Mouse (Mus musculus): Measurements from ENCODE around the gene Tdg.
"Not testable (repeated sequence)": the region's sequence is repeated elsewhere in the genome, so short reads cannot be mapped to it uniquely, and the experiment has no call there.

Gene Tdg

GRCm38 (mm10) chr10:82629586-82630255, at the start of gene Tdg:
Gene Tdg (plus strand): TSS chr10:82629828.
- DNase-seq (ENCODE audit: low spot score) = peak; percentile 92

- DNase-seq (ENCODE audit: low spot score) = not testable (repeated sequence)
These were observed 40.0 kb upstream of the Tdg start for GRCm38 (mm10) chr10:82589673-82590072.

GRCm38 (mm10) chr10:82594421-82594820, 35.2 kb upstream of the Tdg start:
- DNase-seq (ENCODE audit: low spot score) = not testable (repeated sequence)

- no peak for DNase-seq (ENCODE audit: low spot score)
These were observed 7.4 kb upstream of the Tdg start for GRCm38 (mm10) chr10:82622235-82622634.

DNA sequence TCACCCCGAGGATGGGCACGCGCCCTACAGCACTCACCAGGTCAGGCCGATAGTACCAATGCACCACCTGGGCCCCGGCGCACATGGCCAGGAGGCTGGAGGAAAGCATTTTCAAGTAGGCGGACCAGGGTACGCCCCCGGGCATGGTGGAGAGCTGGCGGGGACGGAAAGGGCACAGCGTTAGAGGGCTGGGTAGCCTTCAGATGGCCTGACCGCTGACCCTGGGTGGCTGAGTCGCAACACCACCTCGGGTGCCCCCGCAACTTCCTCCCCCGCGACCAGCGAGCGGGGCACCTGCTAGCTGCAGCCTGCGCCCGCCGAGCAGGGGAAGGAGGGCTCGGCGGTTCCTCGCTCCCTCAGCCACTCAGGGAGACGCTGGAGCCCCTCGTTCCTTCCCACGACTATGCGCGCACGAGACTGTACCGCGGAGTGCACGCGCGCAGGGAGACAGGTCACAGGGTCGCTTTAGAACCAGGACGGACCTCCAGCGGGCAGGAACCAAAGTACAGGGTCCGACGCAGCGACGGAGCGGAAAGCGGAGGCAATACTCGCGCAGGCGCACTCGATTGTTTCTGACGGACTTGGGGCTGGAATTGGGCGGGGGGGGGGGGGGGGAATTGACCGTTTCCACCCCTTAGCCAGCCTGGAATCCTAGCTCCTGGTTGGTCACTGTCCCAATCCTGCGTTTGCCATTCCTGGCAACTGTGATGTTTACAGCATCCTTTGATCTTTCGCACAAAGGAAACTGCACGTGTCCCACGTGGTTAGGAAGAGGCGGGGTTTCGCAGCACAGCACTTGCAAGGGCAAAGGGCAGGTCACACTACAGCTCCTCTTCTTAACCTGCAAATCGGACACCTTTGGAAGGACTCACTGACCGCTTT, 6.7 kb upstream of the Tdg start, which contains the start of gene 1190007I07Rik:
TSS of gene 1190007I07Rik (minus strand) at position 558 of the 882 bp plus-strand sequence.
- peak; percentile 91 for DNase-seq (ENCODE audit: low spot score)

- not testable (repeated sequence) for DNase-seq (ENCODE audit: low spot score)
These were observed 6.1 kb upstream of the Tdg start for GRCm38 (mm10) chr10:82623553-82623932.

DNA sequence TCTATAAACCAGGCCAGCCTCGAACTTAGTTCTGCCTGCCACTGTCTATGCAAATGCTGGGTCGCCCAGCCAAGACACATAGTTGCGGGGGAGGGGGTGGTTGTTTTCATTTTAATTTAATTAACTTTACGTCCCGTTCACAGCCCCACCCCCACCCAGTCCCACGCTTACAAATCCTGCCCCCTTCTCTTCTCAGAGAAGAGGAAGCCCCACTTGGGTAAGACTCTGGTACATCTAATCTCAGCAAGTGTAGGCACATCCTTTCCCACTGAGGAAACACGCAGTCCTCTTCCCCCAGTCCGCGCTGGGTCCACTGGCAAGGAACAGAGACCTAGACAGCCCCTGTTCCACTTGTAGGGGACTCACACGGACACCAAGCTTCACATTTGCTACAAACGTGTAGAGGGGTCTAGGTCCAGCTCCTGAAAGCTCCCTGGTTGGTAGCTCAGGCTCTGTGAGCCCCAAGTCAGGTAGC, 480 bp upstream of the Tdg start:
- DNase-seq (ENCODE audit: low spot score) = peak; percentile 12

DNA sequence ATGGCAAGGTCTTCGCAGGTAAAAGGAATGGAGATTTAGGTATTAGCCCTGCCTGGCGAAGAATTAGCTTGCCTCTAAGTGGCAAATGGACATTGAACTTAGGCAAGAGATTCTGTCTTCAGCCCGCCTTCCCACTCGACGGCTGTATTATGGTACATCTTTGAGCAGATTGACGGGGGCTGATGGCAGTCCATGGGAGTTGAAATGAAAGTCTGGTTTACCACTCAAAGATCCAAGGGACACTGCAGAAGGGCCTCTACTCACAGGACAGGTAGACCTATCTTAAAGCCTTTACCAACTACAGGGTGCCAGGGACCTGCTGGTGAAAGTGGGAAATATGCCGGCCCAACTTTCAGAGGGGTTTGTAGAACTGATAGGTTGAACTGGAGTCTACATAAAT, 869 bp downstream of the Tdg start:
- DNase-seq (ENCODE audit: low spot score) = no peak

- no peak for DNase-seq (ENCODE audit: low spot score)
These were observed 1.5 kb downstream of the Tdg start for GRCm38 (mm10) chr10:82631133-82631532.

DNA sequence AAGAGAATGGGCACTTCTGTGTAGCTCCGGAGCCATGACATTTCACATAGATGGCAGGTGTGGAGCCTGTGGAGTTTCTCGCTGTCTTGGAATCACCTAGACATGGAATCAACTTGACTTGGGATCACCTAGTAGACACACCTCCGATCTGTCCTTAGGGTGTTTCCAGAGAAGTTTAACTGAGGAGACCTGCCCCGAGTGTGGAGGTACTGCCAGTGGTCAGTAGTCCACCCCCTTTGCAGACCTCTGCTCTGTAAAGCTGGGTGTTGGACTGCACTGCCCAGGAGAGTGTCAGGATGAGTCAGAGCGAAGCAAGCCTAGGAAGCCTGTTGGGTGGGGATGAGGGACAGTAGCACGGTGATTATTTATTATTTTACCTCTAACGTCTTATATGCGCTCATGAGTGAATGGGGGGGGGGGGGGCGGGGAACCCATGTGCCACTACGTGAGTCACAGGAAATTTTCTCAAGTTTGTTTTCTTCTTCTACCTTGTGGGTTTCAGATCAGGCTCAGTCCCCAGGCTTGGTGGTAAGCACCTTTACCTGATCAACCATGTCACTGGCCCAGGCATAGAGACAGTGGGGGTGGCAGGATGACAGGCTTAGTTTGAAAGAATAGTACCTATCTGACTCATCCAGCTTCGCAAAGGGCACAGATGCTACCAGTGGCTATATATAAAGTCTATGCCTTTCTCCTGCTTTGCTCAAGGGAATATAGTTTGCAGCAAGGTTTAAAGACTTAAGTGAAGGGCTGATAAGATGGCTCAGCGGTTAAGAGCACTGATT, 3.1 kb downstream of the Tdg start:
- no peak for DNase-seq (ENCODE audit: low spot score)

DNA sequence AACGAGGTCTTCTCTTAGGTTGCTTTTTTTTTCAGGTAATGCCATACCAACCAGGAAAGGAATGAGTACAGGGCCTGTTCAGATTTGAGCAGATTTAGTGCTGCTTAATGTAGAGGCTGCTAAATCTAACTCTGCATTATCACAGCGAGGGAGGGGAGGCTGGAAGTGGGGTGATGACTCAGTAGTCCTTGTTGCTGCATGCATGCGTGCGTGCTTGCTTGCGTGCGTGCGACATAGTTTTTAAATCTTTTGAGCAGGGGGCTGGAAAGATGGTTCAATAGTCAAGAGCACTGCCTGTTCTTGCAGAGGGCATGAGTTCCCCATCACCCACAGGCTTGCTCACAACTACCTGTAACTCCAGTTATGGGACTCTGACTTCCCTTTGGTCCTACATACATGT, 4.7 kb downstream of the Tdg start:
- no peak for DNase-seq (ENCODE audit: low spot score)

DNA sequence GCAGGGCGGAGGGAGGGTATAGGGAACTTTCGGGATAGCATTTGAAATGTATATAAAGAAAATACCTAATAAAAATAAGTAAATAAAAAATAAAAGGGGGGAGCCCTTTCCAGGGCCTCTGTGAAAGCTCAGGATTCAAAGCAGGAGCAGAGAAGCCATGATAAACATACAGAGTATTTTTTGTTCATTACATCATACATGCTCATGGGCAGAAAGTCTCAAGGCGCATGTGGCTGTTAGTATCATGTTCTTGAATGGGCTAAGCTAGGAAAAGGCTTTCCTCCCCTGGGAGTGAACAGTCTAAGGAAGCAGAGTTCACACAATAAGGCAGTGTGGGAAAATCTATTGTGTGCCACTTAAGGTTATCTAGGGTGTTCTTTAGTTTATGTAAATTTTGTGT, 6.7 kb downstream of the Tdg start:
- no peak for DNase-seq (ENCODE audit: low spot score)

DNA sequence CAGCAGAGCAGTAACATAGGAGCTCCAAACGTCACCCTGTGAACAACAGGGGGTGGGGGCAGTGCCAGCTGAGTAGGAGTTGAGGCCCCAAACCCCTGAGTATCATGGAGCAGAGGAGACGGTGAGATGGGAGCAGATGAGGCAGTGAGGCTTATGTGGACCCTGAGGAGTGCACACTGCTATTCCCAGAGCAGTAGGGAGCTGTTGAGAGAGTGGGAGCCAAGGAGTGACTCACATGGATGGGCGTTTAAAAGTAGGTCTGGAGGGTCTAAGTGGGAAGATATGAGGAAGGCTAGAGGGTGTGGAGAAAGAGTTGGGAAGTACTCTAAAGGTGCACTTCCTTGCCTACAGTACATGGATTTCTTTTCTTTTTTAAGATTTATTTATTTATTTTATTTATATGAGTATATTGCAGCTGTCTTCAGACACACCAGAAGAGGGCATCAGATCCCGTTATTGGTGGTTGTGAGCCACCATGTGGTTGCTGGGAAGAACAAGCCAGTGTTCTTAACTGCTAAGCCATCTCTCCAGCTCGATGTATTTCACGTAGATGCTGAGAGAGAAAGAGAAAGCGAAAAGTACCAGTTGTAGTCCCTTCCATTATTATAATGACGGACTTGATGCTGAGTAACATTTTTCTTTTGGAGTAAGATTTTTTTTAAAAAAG, 9.5 kb downstream of the Tdg start:
- no peak for DNase-seq (ENCODE audit: low spot score)

- DNase-seq (ENCODE audit: low spot score) = no peak
These were observed 11.9 kb downstream of the Tdg start for GRCm38 (mm10) chr10:82641481-82641880.

DNA sequence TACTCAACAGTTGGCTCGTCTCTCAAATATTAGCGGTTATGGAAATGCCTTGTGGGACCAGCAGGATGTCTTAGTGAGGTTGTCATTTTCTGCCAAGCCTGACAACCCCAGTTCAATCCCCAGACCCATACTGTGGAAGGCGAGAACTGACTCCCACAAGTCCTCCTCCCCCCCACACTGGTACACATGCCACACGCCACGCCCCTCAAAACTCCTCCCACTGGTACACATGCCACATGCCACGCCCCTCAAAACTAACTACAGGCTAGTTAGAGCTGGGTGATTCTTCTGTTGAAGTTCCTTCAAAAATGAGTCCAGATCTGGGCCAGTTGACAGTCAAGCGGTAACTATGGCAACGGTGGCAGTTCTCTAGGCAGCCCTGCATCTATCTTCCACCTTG, 16.5 kb downstream of the Tdg start:
- no peak for DNase-seq (ENCODE audit: low spot score)

DNA sequence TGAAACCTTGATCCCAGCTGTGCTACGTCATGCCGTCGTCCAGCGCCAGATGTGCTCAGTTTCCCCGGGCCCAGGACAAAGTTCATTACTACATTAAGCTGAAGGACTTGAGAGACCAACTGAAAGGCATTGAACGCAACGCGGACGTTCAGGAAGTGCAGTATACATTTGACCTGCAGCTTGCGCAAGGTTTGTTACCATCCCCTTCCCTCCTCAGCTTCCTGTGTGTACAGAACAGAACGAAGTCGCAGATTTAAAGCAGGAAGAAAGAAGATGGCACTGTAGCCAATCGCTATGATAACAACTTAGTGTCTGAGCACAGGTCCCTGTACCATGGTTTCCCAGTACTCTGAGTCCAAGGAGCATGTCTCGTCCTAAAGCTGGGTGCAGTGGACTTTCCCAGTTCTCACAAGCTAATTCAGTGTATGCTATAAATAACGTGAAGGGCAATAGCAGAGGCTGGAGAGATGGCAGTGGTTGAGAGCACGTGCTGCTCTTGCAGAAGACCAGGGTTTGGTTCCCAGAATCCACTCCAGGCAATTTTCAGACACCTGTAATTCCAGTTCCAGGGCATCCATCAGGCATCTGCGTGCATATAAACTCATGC, 17.7 kb downstream of the Tdg start:
- no peak for DNase-seq (ENCODE audit: low spot score)

GRCm38 (mm10) chr10:82651221-82651620, 21.6 kb downstream of the Tdg start:
- no peak for DNase-seq (ENCODE audit: low spot score)

GRCm38 (mm10) chr10:82652625-82653024, 23.0 kb downstream of the Tdg start:
- no peak for DNase-seq (ENCODE audit: low spot score)

DNA sequence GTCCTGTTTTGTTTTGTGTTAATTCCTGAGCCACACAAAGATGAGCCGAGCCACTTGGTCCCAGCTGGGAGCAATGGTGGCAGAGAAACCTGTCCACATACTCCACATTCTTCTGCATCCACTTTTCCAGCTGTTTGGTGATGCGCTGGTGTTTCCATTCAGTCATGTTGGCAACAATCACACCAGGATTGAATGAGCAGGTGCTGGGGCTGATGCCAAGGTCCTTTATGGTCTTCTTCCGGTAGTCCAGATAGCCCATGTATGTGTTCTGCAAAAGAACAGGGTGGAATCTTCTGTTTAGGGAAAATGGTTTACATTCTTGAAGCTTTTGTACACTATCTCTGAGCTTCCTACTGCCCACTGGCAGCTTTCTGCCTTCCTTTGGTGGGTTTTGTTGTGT, 25.0 kb downstream of the Tdg start:
- no peak for DNase-seq (ENCODE audit: low spot score)

- DNase-seq (ENCODE audit: low spot score) = no peak
These were observed 32.2 kb downstream of the Tdg start for GRCm38 (mm10) chr10:82661820-82662219.

GRCm38 (mm10) chr10:82662267-82662990, 32.8 kb downstream of the Tdg start:
- DNase-seq (ENCODE audit: low spot score) = no peak
